Mouse (Mus musculus): ENCODE measurements around the gene Serac1. TPM values are rescaled to one million over a fixed set of nuclear protein-coding genes. Genes with fewer than 3 reads are reported as not detected.

Gene Serac1
- polyA plus RNA-seq, 2 experiments = 0.69 to 1.6 TPM

DNA sequence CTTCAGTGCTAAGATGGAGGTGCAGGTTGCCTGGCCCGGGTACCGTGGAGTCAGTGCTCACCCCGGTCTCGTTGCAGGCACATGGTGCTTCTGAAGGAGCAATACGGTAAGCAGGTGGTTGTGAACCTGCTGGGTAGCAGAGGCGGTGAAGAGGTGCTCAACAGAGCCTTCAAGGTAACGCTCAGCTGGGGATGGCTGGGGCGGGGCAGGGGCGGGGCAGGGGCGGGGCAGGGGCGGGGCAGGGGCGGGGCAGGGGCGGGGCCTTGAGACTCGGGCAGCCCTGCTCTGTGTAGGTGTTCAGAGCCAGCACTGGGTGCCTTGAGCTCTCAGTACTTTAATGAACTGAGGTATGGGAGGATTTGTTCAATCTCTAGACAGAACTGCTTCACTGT lies 74.3 kb downstream of the Serac1 start:
- WGBS (ENCODE audit: insufficient replicate concordance) = 14% methylated on average over 11 of the region's 14 CpGs
- no peak overlapping the region for H3K4me3 ChIP-seq (ENCODE audit: insufficient read depth in 1 of 2, low read depth in 2 of 2, low read length in 2 of 2)
- H3K4me1 ChIP-seq (replicated peaks; ENCODE audit: control insufficient read depth in 2 of 2, insufficient read depth in 2 of 2, low read length in 1 of 2) = peaks cover 3 to 18% of the 10 kb centered on the region in 2 experiments; a peak in 3 of 4 replicates
- H3K9me3 ChIP-seq (ENCODE audit: control insufficient read depth, low read length) = no peaks in the 10 kb centered on the region
- DNase-seq (ENCODE audit: low read depth in 3 of 3, low spot score in 3 of 3) (no peak), ATAC-seq (ENCODE audit: insufficient read depth) (peak; percentile 75)
- no peaks in the 10 kb centered on the region for H3K27me3 ChIP-seq (ENCODE audit: control insufficient read depth, insufficient read depth, low read length)
- no peak overlapping the region; the same call in 1 of the 2 replicates for H3K4me2 ChIP-seq (ENCODE audit: low read depth)
- no peaks in the 10 kb centered on the region for H3K36me3 ChIP-seq (replicated peaks; ENCODE audit: control insufficient read depth, insufficient read depth, low read depth)
- no peak overlapping the region for H3K27ac ChIP-seq
- H3K9ac ChIP-seq (replicated peaks) = no peak overlapping the region
- TF ChIP-seq CTCF (IDR thresholded peaks at IDR 0.05; ENCODE audit: low read depth) = no peak
- TF ChIP-seq EP300 (IDR thresholded peaks at IDR 0.05; ENCODE audit: low read depth) = no peak

DNA sequence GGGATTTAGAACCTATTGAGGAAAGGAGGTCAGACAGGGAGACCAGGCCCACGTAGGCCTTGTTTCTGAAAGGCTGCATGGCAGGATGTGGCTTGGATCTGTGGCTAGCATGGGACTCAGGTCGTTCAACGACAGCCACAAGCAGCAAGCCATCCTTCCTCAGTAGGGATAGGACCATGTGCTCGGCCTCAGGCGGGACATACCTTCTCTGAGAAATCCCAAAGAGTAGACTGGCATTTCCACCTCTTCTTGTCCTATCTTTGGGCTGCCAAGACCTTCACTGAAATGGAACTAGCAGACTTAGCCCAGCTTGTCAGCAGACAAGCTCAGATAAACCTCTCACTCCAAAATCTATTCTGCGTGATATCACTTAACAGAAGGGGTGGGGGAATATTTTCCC lies 75.9 kb downstream of the Serac1 start:
- Histone ChIP-seq H3K27ac (no peak overlapping the region), H3K36me3 (replicated peaks; ENCODE audit: control insufficient read depth, insufficient read depth, low read depth) (no peaks in the 10 kb centered on the region), H3K4me3 (ENCODE audit: insufficient read depth in 1 of 2, low read depth in 2 of 2, low read length in 2 of 2) (no peak overlapping the region), H3K4me2 (ENCODE audit: low read depth) (no peak overlapping the region), H3K9ac (replicated peaks) (no peak overlapping the region), H3K27me3 (ENCODE audit: control insufficient read depth, insufficient read depth, low read length) (no peaks in the 10 kb centered on the region), H3K9me3 (ENCODE audit: control insufficient read depth, low read length) (no peaks in the 10 kb centered on the region), H3K4me1 (replicated peaks; ENCODE audit: control insufficient read depth in 2 of 2, insufficient read depth in 2 of 2, low read length in 1 of 2) (peaks cover 3 to 15% of the 10 kb centered on the region in 2 experiments; a peak in 3 of 4 replicates)
- ATAC-seq (ENCODE audit: insufficient read depth) = no peak
- DNase-seq (ENCODE audit: low read depth in 3 of 3, low spot score in 3 of 3) = no peak
- 39% methylated on average over 6 of the region's 6 CpGs for WGBS (ENCODE audit: insufficient replicate concordance)
- TF ChIP-seq CTCF (IDR thresholded peaks at IDR 0.05; ENCODE audit: low read depth) (no peak), EP300 (IDR thresholded peaks at IDR 0.05; ENCODE audit: low read depth) (no peak)

DNA sequence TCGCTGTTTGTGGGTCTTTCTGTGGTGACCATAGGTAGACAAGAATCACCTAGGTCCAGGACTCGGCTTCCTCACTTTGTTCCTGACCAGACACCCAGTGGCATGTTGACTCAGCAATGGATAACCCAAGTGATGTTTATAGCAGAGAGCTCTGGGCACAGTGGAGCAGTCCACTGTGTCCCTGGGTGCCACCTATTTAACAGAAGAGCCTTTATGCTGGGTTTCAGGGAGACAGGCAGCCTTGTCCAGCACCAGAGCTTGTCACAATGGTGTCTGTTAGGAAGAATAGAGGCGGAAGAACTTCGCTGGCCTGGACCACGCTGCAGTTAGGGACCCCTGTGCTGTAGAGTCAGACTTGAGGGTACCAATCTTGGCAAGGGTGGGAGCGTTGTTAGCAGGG lies 77.0 kb downstream of the Serac1 start:
- H3K9ac ChIP-seq (replicated peaks) = no peak overlapping the region
- DNase-seq (ENCODE audit: low read depth in 3 of 3, low spot score in 3 of 3) = no peak
- no peak overlapping the region for H3K4me3 ChIP-seq (ENCODE audit: insufficient read depth in 1 of 2, low read depth in 2 of 2, low read length in 2 of 2)
- H3K4me2 ChIP-seq (ENCODE audit: low read depth) = no peak overlapping the region
- H3K9me3 ChIP-seq (ENCODE audit: control insufficient read depth, low read length) = no peaks in the 10 kb centered on the region
- TF ChIP-seq CTCF (IDR thresholded peaks at IDR 0.05; ENCODE audit: low read depth) (no peak), EP300 (IDR thresholded peaks at IDR 0.05; ENCODE audit: low read depth) (no peak)
- H3K27ac ChIP-seq = no peak overlapping the region
- no peaks in the 10 kb centered on the region for H3K27me3 ChIP-seq (ENCODE audit: control insufficient read depth, insufficient read depth, low read length)
- WGBS (ENCODE audit: insufficient replicate concordance) = 68% methylated on average over 6 of the region's 6 CpGs
- H3K36me3 ChIP-seq (replicated peaks; ENCODE audit: control insufficient read depth, insufficient read depth, low read depth) = no peaks in the 10 kb centered on the region
- peaks cover 3 to 14% of the 10 kb centered on the region in 2 experiments; a peak in 3 of 4 replicates for H3K4me1 ChIP-seq (replicated peaks; ENCODE audit: control insufficient read depth in 2 of 2, insufficient read depth in 2 of 2, low read length in 1 of 2)
- ATAC-seq (ENCODE audit: insufficient read depth) = no peak

DNA sequence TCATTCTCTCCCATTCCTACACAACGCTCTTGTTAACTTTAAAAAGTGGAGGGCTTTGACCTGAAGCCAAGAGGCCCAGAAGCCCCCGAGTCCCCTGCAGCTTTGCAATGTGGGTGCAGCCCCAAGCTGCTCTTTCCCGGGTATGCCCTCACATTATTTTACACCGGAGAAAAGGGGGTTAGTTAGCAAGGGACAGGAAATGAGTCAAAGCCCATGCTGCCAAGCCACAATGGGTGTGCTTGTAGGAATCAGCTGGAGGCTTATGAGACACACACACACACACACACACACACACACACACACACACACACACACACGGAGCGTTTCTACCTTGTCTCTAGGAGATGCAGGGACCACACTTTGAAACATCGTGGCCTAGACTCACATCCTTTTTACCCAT lies 77.7 kb downstream of the Serac1 start:
- H3K9me3 ChIP-seq (ENCODE audit: control insufficient read depth, low read length) = no peaks in the 10 kb centered on the region
- no peak overlapping the region for H3K4me2 ChIP-seq (ENCODE audit: low read depth)
- H3K27me3 ChIP-seq (ENCODE audit: control insufficient read depth, insufficient read depth, low read length) = no peaks in the 10 kb centered on the region
- WGBS (ENCODE audit: insufficient replicate concordance) = 35% methylated on average over 7 of the region's 7 CpGs
- H3K36me3 ChIP-seq (replicated peaks; ENCODE audit: control insufficient read depth, insufficient read depth, low read depth) = no peaks in the 10 kb centered on the region
- ATAC-seq (ENCODE audit: insufficient read depth) (no peak), DNase-seq (ENCODE audit: low read depth in 3 of 3, low spot score in 3 of 3) (no peak)
- no peak overlapping the region for H3K9ac ChIP-seq (replicated peaks)
- TF ChIP-seq EP300 (IDR thresholded peaks at IDR 0.05; ENCODE audit: low read depth) = no peak
- no peak for TF ChIP-seq CTCF (IDR thresholded peaks at IDR 0.05; ENCODE audit: low read depth)
- no peak overlapping the region for H3K4me3 ChIP-seq (ENCODE audit: insufficient read depth in 1 of 2, low read depth in 2 of 2, low read length in 2 of 2)
- peaks cover 3 to 14% of the 10 kb centered on the region in 2 experiments; a peak in 3 of 4 replicates for H3K4me1 ChIP-seq (replicated peaks; ENCODE audit: control insufficient read depth in 2 of 2, insufficient read depth in 2 of 2, low read length in 1 of 2)
- no peak overlapping the region for H3K27ac ChIP-seq

DNA sequence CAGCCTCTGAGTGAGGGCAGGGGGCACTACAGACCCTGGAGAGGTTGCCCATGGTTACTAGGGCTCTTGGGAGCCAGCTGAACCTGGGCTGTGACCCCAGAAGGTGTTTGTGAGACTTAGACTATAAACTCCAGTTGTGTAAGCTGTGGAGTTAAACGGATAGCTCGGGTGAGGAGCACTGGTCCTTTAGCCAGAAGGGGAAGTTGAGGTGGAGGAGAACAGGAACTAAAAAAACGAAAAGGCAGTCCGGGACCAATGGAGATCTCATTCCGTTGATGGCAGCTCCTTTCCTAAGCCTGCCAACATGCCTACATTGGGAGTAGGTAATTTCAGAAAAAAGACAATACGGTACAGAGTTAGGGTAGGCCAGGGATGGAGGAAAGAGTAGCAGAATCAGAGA lies 78.2 kb downstream of the Serac1 start:
- Histone ChIP-seq H3K27ac (no peak overlapping the region), H3K27me3 (ENCODE audit: control insufficient read depth, insufficient read depth, low read length) (no peaks in the 10 kb centered on the region), H3K9ac (replicated peaks) (no peak overlapping the region), H3K4me3 (ENCODE audit: insufficient read depth in 1 of 2, low read depth in 2 of 2, low read length in 2 of 2) (no peak overlapping the region), H3K4me2 (ENCODE audit: low read depth) (no peak overlapping the region), H3K4me1 (replicated peaks; ENCODE audit: control insufficient read depth in 2 of 2, insufficient read depth in 2 of 2, low read length in 1 of 2) (peaks cover 3 to 13% of the 10 kb centered on the region in 2 experiments; a peak in 3 of 4 replicates), H3K36me3 (replicated peaks; ENCODE audit: control insufficient read depth, insufficient read depth, low read depth) (no peaks in the 10 kb centered on the region), H3K9me3 (ENCODE audit: control insufficient read depth, low read length) (no peaks in the 10 kb centered on the region)
- 22% methylated on average over 6 of the region's 6 CpGs for whole genome bisulfite sequencing (ENCODE audit: insufficient replicate concordance)
- TF ChIP-seq EP300 (IDR thresholded peaks at IDR 0.05; ENCODE audit: low read depth) = no peak
- no peak for TF ChIP-seq CTCF (IDR thresholded peaks at IDR 0.05; ENCODE audit: low read depth)
- ATAC-seq (ENCODE audit: insufficient read depth) (no peak), DNase-seq (ENCODE audit: low read depth in 3 of 3, low spot score in 3 of 3) (no peak)

Measured in liver, embryonic 14.5 days (tissue).